Mouse (Mus musculus) cerebellum, postnatal 4 days (tissue): ENCODE measurements at regions not wholly inside any gene's neighbourhood (a gene's known extent, or its start where the extent isn't known, plus 50 kb on each side); places are given as distances from the start of the nearest gene placed in this dataset.

Experiments
- DNase-seq, 2 experiments: peaks; one replicate each; pipeline ENCODE4 v3.0.0; 2022; ENCODE audit warnings: low spot score in 2 of 2, mixed read lengths in 1 of 2

- DNase-seq: peak; percentile 41 to 69
These were observed 74.8 kb upstream of the Ncam1 start for GRCm38 (mm10) chr9:49873550-49873949.

GRCm38 (mm10) chr9:49851522-49851921, 52.8 kb upstream of the Ncam1 start:
- no peak for DNase-seq

- DNase-seq: no peak
These were observed 50.7 kb upstream of the Ncam1 start for GRCm38 (mm10) chr9:49849442-49849841.

- no peak for DNase-seq
These were observed 50.2 kb upstream of the Ncam1 start for GRCm38 (mm10) chr9:49848943-49849342.
